Mouse (Mus musculus) midbrain, embryonic 14.5 days (tissue): ENCODE measurements at regions not wholly inside any gene's neighbourhood (a gene's known extent, or its start where the extent isn't known, plus 50 kb on each side); places are given as distances from the start of the nearest gene placed in this dataset.
A peak's percentile ranks its signal among the peaks of the same experiment; 100 is the strongest.

ENCODE experiments used
- ATAC-seq: fragments of 200-750 bp; cut with Nextera tagmentation; 2 replicates; pipeline ENCODE4 v1.8.0; 2017; ENCODE audit warnings: moderate number of reproducible peaks, moderate library complexity; ENCODE audit not compliant: low FRiP score, low TSS enrichment
- DNase-seq: peaks from one replicate; pipeline ENCODE4 v3.0.0-alpha.2; 2015
- H3K27ac ChIP-seq: fragments of 300-500 bp; sonication (generic); replicated peaks from 2 replicates; pipeline ENCODE4 v1.5.1; 2014; ENCODE audit warnings: mild to moderate bottlenecking, low read depth, low read length, moderate library complexity
- H3K27me3 ChIP-seq: fragments of 300-500 bp; sonication (generic); 2 replicates; pipeline ENCODE4 v1.6.1; 2014; ENCODE audit warnings: low read length, control low read depth, mixed read lengths; ENCODE audit not compliant: control insufficient read depth, insufficient read depth
- H3K36me3 ChIP-seq: fragments of 300-500 bp; sonication (generic); 2 replicates; pipeline ENCODE4 v1.6.1; 2014; ENCODE audit warnings: low read length, control low read depth; ENCODE audit not compliant: control insufficient read depth, insufficient read depth
- H3K4me1 ChIP-seq: fragments of 300-500 bp; sonication (generic); 2 replicates; pipeline ENCODE4 v1.6.1; 2014; ENCODE audit warnings: mild to moderate bottlenecking, antibody characterized with exemption, low read length, control low read depth; ENCODE audit not compliant: control insufficient read depth, insufficient read depth
- H3K4me2 ChIP-seq: fragments of 300-500 bp; sonication (generic); 2 replicates; pipeline ENCODE4 v1.6.1; 2014; ENCODE audit warnings: mild to moderate bottlenecking, low read length, moderate library complexity
- H3K4me3 ChIP-seq: fragments of 300-500 bp; sonication (generic); replicated peaks from 2 replicates; pipeline ENCODE4 v1.5.1; 2014; ENCODE audit warnings: low read depth, low read length
- H3K9ac ChIP-seq: fragments of 300-500 bp; sonication (generic); replicated peaks from 2 replicates; pipeline ENCODE4 v1.6.1; 2014; ENCODE audit warnings: mild to moderate bottlenecking, low read length, moderate library complexity
- H3K9me3 ChIP-seq: fragments of 300-500 bp; sonication (generic); 2 replicates; pipeline ENCODE4 v1.6.1; 2016; ENCODE audit warnings: low read length, control low read depth, mixed read lengths; ENCODE audit not compliant: control insufficient read depth
- whole genome bisulfite sequencing: fragments of 180-500 bp; shearing (Covaris S2); extraction: QIAGEN DNeasy Blood & Tissue Kit; methylation state at CpG from one replicate; pipeline ENCODE4 v1.1.7; 2014; 5-methylcytosine and 5-hydroxymethylcytosine counted together

GRCm38 (mm10) chr4:70615794-70616193 lies 81.0 kb upstream of the Megf9 start:
- H3K27ac ChIP-seq = no peak overlapping the region
- no peak overlapping the region for H3K4me2 ChIP-seq
- H3K4me1 ChIP-seq = no peaks in the 10 kb centered on the region
- H3K27me3 ChIP-seq = no peaks in the 10 kb centered on the region
- DNase-seq (no peak), ATAC-seq (no peak)
- no peak overlapping the region for H3K9ac ChIP-seq
- no peak overlapping the region for H3K4me3 ChIP-seq
- H3K36me3 ChIP-seq = no peaks in the 10 kb centered on the region
- 78% methylated on average over 4 of the region's 4 CpGs for WGBS
- H3K9me3 ChIP-seq = no peaks in the 10 kb centered on the region

GRCm38 (mm10) chr4:70614411-70614810 lies 79.6 kb upstream of the Megf9 start:
- Histone ChIP-seq H3K9me3 (no peaks in the 10 kb centered on the region), H3K4me3 (no peak overlapping the region), H3K36me3 (no peaks in the 10 kb centered on the region), H3K4me2 (no peak overlapping the region), H3K27ac (no peak overlapping the region), H3K4me1 (no peaks in the 10 kb centered on the region), H3K9ac (no peak overlapping the region), H3K27me3 (no peaks in the 10 kb centered on the region)
- ATAC-seq (no peak), DNase-seq (no peak)
- 10% methylated on average over 5 of the region's 5 CpGs for WGBS

GRCm38 (mm10) chr4:70603209-70603852 lies 68.5 kb upstream of the Megf9 start:
- WGBS = 27% methylated on average over 3 of the region's 3 CpGs
- no peaks in the 10 kb centered on the region for H3K4me1 ChIP-seq
- 0 out of 2 replicates have a peak, but pooled peaks have one; percentile 37 for ATAC-seq

GRCm38 (mm10) chr4:70601301-70601700 lies 66.5 kb upstream of the Megf9 start:
- Histone ChIP-seq H3K9me3 (no peaks in the 10 kb centered on the region), H3K9ac (no peak overlapping the region), H3K4me2 (no peak overlapping the region), H3K27ac (no peak overlapping the region), H3K36me3 (no peaks in the 10 kb centered on the region), H3K27me3 (no peaks in the 10 kb centered on the region), H3K4me1 (no peaks in the 10 kb centered on the region), H3K4me3 (no peak overlapping the region)
- ATAC-seq (peak; percentile 73; the same call in 1 of the 2 replicates), DNase-seq (peak; percentile 85)
- WGBS = 12% methylated on average over 4 of the region's 4 CpGs

More at GRCm38 (mm10) chr4:70603209-70603852, 68.5 kb upstream of the Megf9 start:
- Histone ChIP-seq H3K36me3 (no peaks in the 10 kb centered on the region), H3K4me2 (no peak overlapping the region), H3K9ac (no peak overlapping the region), H3K27me3 (no peaks in the 10 kb centered on the region), H3K4me3 (no peak overlapping the region), H3K9me3 (no peaks in the 10 kb centered on the region), H3K27ac (no peak overlapping the region)
- peak; percentile 88 for DNase-seq
